Mouse (Mus musculus): ENCODE measurements around the gene Plcd3.
A peak's percentile ranks its signal among the peaks of the same experiment; 100 is the strongest.

Plcd3 gene

DNA sequence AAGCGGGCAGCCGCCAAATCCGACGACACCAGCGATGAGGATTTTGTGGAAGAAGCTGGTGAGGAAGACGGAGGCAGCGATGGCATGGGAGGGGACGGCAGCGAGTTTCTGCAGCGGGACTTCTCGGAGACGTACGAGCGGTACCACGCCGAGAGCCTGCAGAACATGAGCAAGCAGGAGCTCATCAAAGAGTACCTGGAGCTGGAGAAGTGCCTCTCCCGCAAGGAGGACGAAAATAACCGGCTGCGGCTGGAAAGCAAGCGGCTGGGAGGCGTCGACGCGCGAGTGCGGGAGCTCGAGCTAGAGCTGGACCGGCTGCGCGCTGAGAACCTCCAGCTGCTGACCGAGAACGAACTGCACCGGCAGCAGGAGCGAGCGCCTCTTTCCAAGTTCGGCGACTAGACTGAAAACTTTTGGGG, 16.1 kb upstream of the Plcd3 start:
- DNase-seq (ENCODE audit: low spot score), result peak; percentile 67

GRCm38 (mm10) chr11:103116959-103117590, 15.6 kb upstream of the Plcd3 start:
- DNase-seq (ENCODE audit: low spot score), result peak; percentile 85

DNA sequence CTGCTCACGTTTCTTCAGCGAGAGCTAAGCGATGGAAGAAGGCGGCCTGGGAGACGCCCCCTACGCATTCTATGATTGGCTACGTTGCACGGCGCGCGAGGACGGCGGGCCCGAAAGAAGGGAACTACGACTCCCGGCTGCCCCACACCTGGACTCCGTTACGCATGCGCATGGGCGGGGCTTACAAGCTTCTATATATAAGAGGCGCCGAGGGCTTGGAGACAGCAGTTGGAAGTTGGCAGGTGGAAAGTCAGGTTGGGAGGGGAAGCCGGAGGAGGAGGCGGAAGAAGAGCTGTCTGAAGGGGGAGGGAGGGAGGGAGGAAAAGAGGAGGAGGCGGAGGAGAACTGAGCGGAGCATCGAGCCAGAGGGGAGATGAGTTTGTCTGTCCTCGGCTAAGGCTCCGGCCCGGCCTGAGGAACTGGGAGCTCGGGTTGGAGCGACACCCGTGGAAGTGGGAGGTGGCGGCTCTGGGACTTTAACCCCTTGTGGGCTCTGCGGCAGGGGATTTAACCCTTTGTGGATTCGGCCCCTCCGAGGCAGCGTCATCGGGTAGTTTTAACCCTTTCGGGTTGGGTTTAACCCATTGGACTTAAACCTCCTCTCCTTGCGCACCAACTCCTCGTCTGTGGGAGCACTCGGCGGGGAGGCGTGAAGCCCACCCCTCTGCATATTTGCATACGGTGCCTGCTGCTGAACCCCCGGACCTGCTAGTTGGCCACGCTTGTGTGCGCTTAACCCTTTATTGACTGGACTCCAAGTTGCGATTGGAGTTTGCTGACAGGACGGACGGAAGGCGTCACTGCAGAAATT, 14.8 kb upstream of the Plcd3 start, which contains the start of gene Hexim1:
Gene Hexim1 (plus strand): TSS at position 224 of the 811 bp plus-strand sequence.
- peak; percentile 99 for DNase-seq (ENCODE audit: low spot score)

DNA sequence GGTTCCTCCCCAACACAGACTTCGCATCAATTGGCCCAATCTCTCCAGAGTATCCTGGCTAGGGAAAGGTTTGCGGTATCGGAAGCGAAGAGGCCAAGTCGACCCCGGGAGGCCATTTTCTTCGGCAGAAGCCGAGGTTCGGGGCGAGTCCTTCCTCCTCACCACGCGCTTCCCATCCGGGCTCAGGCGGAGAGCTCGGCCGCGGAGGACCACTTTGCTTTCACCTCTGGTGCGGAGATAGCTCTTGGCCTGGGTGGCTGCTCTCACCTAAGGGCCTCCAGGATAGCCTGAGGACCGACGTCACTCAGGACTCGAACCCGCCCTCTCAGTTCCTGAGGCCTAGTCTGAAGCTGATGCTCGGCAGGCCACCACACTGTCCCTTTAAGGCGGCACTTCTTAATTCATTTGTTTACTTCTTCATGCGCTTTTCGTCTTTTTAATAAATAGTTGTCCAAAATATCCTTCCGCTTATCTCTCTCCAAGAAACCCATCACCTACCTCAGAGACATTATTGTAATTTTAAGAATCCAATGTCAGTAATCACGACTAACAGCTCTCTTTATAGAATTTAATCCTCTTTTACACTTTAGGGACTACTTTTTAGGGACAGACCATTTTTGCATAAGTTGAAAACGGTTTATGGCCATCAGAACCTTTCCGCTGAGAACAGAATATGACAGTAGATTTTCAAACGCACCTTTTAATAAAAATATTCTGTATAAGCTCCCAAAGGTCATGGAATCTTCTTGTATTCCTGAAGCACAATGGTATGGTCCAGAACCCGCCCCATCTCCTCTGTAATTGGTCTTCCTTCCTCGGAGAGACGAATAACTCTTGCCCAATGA, 13.9 kb upstream of the Plcd3 start:
- DNase-seq (ENCODE audit: low spot score), result peak; percentile 90

DNA sequence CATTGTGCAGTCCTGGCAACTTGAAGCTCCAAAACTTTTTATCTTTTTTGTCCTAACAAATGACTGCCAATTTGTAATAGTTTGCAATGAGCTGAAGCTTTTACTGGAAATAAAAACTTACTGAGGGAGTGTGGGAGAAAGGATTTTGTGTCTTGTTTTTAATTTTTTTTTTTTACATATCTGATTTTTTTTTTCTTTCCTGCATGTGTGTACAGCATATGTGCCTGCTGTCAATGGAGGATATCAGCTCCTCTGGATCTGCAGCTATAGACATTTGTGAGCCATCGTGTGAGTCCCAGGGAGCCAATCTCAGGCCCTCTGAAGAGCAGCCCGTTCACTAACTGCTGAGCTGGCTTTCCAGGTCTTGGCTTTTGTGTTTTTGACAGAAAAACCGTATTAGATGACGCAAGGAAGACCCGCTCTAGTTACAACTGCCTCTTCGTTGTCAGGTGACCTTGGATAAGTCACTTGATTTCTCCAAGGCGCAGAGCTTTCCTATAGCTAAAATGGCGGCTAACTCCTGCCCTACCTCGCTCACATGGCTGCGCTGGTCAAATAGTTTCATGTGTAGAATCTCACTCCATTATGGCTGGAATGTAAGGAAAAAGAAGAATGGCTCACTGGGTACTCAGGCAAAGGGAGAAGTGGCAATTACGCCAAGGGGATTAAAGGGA, 12.9 kb upstream of the Plcd3 start:
- no peak for DNase-seq (ENCODE audit: low spot score)

- no peak for DNase-seq (ENCODE audit: low spot score)
Observed at GRCm38 (mm10) chr11:103113771-103114170, 12.3 kb upstream of the Plcd3 start.

DNA sequence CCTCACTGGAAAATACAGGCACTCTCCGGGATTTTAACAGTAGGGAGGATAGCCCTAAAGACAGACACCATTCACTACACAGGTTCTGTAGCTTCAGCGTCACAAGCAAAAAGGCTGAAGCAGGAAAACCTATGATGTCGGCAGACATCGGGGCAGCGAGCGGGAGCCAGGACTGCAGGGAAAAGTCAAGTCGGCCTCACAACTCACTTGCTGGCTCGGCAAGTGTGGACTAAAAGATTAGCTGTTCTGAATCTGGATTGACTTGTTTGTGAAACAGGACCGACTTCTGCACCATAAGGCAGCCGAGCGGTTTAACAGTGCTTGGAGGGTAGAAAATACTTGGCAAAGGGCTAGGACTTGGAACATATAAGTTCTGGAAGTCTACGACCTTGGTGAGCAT, 11.5 kb upstream of the Plcd3 start:
- peak; percentile 6 for DNase-seq (ENCODE audit: low spot score)

GRCm38 (mm10) chr11:103112552-103112912, 11.1 kb upstream of the Plcd3 start:
- DNase-seq (ENCODE audit: low spot score), result no peak

- peak; percentile 66 for DNase-seq (ENCODE audit: low spot score)
Observed at GRCm38 (mm10) chr11:103111881-103112551, 10.6 kb upstream of the Plcd3 start.

- DNase-seq (ENCODE audit: low spot score), result peak; percentile 8
Observed at GRCm38 (mm10) chr11:103111301-103111700, 9.8 kb upstream of the Plcd3 start.

DNA sequence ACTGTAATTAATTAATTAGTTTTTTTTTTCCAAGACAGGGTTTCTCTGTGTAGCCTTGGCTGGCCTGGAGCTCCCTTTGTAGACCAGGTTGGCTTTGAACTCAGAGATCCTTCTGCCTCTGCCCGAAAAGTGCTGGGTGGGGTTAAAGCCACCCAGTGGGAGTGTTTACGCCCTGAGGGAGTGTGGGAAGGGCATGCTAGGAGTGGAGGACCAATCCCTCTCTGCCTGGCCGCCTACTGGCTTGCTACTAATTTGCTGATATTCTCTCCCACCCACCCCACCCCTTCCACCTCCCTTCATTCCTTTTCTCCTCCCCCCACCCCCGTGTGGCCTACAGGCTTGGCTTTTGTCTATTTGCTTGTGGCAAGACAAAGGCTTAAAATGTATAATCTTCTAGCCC, 4.9 kb upstream of the Plcd3 start:
- no peak for DNase-seq (ENCODE audit: low spot score)

DNA sequence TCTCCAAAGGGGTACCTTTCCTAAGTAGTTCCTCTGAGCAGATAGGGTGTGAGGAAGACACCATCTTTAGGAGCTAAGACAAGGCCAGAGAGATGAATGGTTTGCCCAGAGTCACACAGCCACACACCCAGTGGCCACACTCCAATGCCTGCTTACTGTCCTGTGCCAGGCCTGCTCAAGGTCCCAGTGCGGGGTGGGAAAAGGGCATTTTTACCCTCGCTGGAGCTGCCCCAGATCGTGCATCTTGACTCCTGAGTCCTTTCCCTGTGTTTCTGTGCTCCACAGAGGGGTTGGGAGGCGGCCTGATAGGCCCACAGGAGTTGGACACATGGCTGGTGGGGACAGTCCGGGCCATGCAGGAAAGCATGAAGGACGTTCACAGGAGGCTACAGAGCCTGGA, 4.4 kb upstream of the Plcd3 start:
- no peak for DNase-seq (ENCODE audit: low spot score)

- no peak for DNase-seq (ENCODE audit: low spot score)
Observed at GRCm38 (mm10) chr11:103105180-103105725, 3.8 kb upstream of the Plcd3 start.

GRCm38 (mm10) chr11:103104469-103104868, 3.0 kb upstream of the Plcd3 start:
- no peak for DNase-seq (ENCODE audit: low spot score)

DNA sequence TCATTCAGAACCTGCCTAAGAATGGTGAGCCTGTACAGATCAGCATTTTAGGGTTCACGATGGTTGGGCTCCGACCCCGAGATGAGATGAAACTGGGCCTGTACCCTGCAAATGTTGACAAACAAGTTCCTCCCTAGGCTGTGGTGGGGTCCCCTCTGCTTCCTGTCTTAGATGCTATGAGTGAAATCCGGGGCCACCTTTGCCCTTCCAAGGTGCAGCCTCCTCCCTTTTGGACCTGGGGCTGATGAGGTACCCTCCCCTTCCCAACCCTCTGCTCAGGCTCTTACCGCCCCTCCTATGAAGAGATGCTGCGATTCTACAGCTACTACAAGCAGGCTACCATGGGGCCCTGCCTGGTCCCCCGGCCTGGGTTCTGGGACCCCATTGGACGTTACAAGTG, 2.2 kb upstream of the Plcd3 start:
- DNase-seq (ENCODE audit: low spot score), result no peak

DNA sequence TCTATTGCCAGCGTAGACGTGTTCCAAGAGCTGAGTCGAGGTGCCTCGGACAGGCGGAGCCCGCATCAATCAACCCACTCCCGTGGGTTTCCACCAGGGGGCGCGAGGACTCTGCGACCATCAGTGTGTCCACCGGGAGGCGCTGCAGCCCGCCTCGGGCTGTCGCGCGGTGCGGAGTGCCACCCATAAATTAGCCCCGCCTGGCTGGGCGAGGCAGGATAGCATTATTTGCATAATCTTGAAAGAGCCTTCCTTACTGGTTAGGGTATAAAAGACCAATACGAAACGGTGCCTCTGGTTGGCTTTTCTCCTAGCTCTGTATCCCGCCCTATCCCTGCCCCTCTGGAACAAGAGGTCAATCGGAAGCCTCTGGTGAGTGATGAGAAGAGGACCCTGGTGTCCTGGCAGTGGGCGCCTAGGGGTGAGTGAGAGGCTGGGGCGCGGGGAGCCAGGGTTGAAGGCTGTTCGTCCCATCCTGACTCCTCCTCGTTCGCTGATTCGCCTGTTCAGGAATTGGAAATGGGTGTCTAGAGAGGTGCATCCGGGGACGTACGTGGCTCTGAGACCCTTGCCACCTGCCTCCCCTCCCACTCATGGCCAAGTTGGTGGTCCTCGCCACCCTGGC, 1.4 kb upstream of the Plcd3 start:
- DNase-seq (ENCODE audit: low spot score), result peak; percentile 95

GRCm38 (mm10) chr11:103101866-103102501, 526 bp upstream of the Plcd3 start:
- DNase-seq (ENCODE audit: low spot score), result peak; percentile 58

- DNase-seq (ENCODE audit: low spot score), result no peak
Observed at GRCm38 (mm10) chr11:103100361-103100760, 1.1 kb downstream of the Plcd3 start.

DNA sequence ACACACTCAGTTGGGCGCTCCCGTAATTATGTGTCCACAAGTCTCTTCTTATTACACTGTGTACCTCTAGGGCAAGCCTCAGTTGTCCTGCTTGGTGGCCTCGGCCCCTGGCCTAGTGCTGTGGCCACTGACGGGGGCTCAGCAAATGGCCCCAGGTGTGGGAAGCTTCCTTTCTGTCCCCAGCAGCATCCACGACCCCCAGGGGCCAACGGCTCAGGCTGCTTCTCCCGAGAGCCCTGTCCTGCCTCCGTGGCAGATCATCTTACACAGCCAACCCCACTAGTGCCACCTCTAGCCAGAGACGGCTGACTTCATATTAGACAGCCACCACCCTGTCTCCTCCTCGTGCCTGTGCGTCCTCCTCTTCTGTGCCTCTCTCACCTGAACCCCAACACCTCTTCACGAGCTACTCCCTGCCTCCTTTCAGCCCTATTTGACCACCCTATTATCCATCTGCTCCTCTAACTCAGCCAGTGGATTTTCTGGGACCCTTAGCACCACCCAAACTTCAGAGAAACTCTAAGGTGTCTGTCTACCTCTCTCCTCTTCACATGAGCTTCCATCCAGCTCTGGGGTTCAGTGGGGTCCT, 2.0 kb downstream of the Plcd3 start:
- DNase-seq (ENCODE audit: low spot score), result no peak

Data from embryo, embryonic 10 days (tissue).